8 mouse cellular contexts compared by ENCODE assay signal in the genomic region with DNA sequence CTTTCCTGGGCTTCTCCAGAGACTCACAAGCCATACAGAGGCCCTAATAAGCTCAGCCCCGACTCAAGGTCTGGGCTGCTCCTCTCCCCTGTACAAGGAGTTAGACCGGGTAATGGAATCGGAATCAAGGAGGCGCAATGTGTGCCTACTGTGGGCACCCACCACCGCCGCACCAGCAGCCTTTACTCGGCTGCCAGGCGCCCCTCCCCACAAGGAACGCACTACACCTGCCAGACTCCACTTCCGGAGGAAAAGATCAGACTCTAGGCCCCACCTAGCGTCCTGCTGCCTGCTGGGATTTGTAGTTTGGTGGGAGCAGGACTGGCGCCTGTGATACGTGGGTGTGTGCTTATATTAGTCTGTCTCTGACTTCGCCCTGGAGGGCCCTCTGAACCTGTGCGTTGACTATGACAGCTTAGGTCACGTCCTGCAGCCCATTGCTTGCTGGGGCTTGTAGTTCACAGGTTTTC. TPM values are rescaled to one million over a fixed set of nuclear protein-coding genes. Genes with fewer than 3 reads are reported as not detected.
A peak's percentile ranks its signal among the peaks of the same experiment; 100 is the strongest.
DNase-seq lines count a peak whose midpoint lies in the region; ATAC-seq and TF ChIP-seq lines count a peak whose summit lies in the region.

No protein-coding gene starts in this region.

- TF ChIP-seq CTCF in Patski (IDR thresholded peaks at IDR 0.05) = no peak

- CTCF ChIA-PET in Patski (lab: Charles Lee) = interaction anchor here (1.2 kb wide), 1 partner anchor 24 kb away, joined by 3 read pairs; no protein-coding TSS in a partner anchor

- ATAC-seq in Patski = peak; percentile 86
- peak; percentile 95 for ATAC-seq in hindbrain, embryonic 14.5 days (ENCODE audit: low FRiP score)

- WGBS in hindbrain, embryonic 14.5 days = under 1% methylated on average over 16 of the region's 16 CpGs

- peaks cover 5% of the 10 kb centered on the region for H3K4me1 ChIP-seq in hindbrain, embryonic 14.5 days (replicated peaks; ENCODE audit: control insufficient read depth, insufficient read depth, low read length)

- H3K4me2 ChIP-seq in hindbrain, embryonic 14.5 days (replicated peaks) = peak overlapping the region; percentile 68

- H3K9ac ChIP-seq in hindbrain, embryonic 14.5 days = peak overlapping the region; percentile 66

- in situ Hi-C loops in Patski (cut with MboI; ENCODE audit: low pct_unique_long_range_greater_than_20kb) = loop anchor here (5.0 kb wide), 2 partner anchors 34 to 111 kb away; no protein-coding TSS in a partner anchor

- H3K9me3 ChIP-seq in hindbrain, embryonic 14.5 days (ENCODE audit: control insufficient read depth, low read length) = no peaks in the 10 kb centered on the region

- POLR2A ChIA-PET in Patski (lab: Charles Lee) = no interaction called here

- H3K27ac ChIP-seq in hindbrain, embryonic 14.5 days = peak overlapping the region; percentile 52

- no peaks in the 10 kb centered on the region for H3K27me3 ChIP-seq in Patski
- H3K27me3 ChIP-seq in hindbrain, embryonic 14.5 days (ENCODE audit: control insufficient read depth, insufficient read depth, low read length) = no peaks in the 10 kb centered on the region

- no peaks in the 10 kb centered on the region for H3K36me3 ChIP-seq in hindbrain, embryonic 14.5 days (replicated peaks; ENCODE audit: control insufficient read depth, insufficient read depth)

- H3K4me3 ChIP-seq in hindbrain, embryonic 14.5 days (replicated peaks; ENCODE audit: low read length) = peak overlapping the region; percentile 39

- no peak for DNase-seq in Patski (ENCODE audit: low read depth, low spot score)
- DNase-seq in cerebellum, postnatal 14 days = peak; percentile 89 to 91
- DNase-seq in frontal cortex, postnatal 14 days (ENCODE audit: low spot score in 2 of 2) = peak; percentile 85 to 90
- peak; percentile 85 for DNase-seq in hindbrain, embryonic 14.5 days (ENCODE audit: low spot score)
- DNase-seq in layer of hippocampus, postnatal 36 days = peak; percentile 87 to 89
- DNase-seq in lung, postnatal 36 days = peak; percentile 95
- DNase-seq in retina, postnatal 1 day = peak; percentile 93
- peak; percentile 80 to 89 for DNase-seq in urinary bladder, adult 18-20 months (ENCODE audit: low spot score in 2 of 2)

RNA-seq across cellular contexts. Expression of a gene that starts 5.6 kb away (rescaled TPM):
- polyA plus RNA-seq in Patski (2021) = 230 TPM
- polyA plus RNA-seq in hindbrain, embryonic 14.5 days (2014; fragmentation: Nextera tagmentation; extraction: Ambion mirVana) = 8.1 and 10.3 TPM in 2 replicates
- 1 to 10 TPM; 2.3 to 2.9 TPM for total RNA-seq in layer of hippocampus, postnatal 36 days (2021)

RNA-seq across cellular contexts. Expression of a gene that starts 17.1 kb away (rescaled TPM):
- 0.26 TPM for polyA plus RNA-seq in Patski (2021)
- polyA plus RNA-seq in hindbrain, embryonic 14.5 days (2014; fragmentation: Nextera tagmentation; extraction: Ambion mirVana) = 0.24 and 0.82 TPM in 2 replicates
- under 1 TPM; 0.40 to 0.45 TPM for total RNA-seq in layer of hippocampus, postnatal 36 days (2021)

RNA-seq across cellular contexts. Expression of a gene that starts 59.6 kb away (rescaled TPM):
- 22.4 TPM for polyA plus RNA-seq in Patski (2021)
- 16.8 and 20.0 TPM in 2 replicates for polyA plus RNA-seq in hindbrain, embryonic 14.5 days (2014; fragmentation: Nextera tagmentation; extraction: Ambion mirVana)
- total RNA-seq in layer of hippocampus, postnatal 36 days (2021) = 10 to 100 TPM; 20.3 to 22.3 TPM

RNA-seq across cellular contexts. Expression of a gene that starts 59.7 kb away (rescaled TPM):
- polyA plus RNA-seq in Patski (2021) = 86.5 TPM
- polyA plus RNA-seq in hindbrain, embryonic 14.5 days (2014; fragmentation: Nextera tagmentation; extraction: Ambion mirVana) = 6.2 and 6.6 TPM in 2 replicates
- 10 to 100 TPM; 54.3 to 55.6 TPM for total RNA-seq in layer of hippocampus, postnatal 36 days (2021)

Comparison
In these comparisons a context has a peak if more than half of its experiments do, and no peak if none do; other contexts are left out.
1. RNA of a gene that starts 5.6 kb away (polyA plus RNA-seq): 230 TPM in Patski (single experiment); 8.1 to 10.3 TPM in hindbrain, embryonic 14.5 days; every median in the first group is over 10 times any median in the second.